Mouse (Mus musculus): ENCODE results near the gene 2900011O08Rik. TPM values are rescaled to one million over a fixed set of nuclear protein-coding genes. Genes with fewer than 3 reads are reported as not detected.
A peak's percentile ranks its signal among the peaks of the same experiment; 100 is the strongest.

2900011O08Rik gene
- 2.5 and 3.2 TPM in 2 replicates for polyA plus RNA-seq (2014; fragmentation: Nextera tagmentation; extraction: Ambion mirVana)

DNA sequence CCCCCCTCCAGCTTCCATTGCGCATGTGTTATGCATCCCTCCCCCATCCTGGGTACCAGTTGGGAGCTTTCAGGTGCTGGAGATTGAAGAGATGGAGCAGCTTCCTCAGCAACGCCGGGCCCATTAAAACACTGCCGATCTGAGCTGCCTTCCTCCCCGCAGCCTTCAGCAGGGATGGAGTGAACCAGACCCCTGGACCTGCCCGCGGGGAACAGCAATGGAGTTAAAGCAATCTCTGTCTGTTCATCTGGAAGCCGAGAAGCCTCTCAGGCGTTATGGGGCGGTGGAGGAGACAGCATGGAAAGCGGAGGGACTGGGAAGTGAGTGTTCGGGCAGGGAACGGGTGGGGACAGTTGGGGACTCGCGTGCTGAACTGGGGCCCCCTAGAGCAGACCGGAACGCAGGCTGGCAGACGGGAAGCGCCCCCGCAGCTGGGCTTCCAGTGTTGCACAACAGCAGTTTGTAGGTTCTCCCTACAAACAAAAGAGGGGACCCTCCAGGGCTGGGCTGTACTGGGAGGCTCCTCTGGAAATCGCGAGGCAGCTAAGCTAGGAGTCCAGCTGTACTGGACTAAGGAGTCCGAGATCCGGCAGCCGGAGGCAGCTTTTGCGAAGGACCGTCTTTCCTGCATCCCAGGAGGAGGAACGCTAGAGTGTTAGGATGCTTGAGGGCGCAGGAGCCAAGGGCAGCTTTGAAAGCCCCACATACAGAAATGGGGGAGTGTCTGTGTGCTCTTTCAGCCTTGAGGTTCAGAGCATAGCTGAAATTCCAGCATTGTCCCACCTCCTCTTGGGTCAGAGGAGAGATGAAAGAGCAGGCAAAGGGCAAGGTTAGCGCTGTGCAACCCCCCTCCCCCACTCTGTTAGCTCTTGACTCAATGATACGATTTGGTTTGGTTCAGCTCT, at the start of gene 2900011O08Rik, which contains the start of gene Ifitm7:
Gene 2900011O08Rik, plus strand, starts transcription at position 31 of the 905 bp plus-strand sequence.
Gene Ifitm7, minus strand, starts transcription at position 315 of the 905 bp plus-strand sequence.
- Histone ChIP-seq H3K9me3 (ENCODE audit: control insufficient read depth, low read depth, low read length) (no peaks in the 10 kb centered on the region), H3K4me2 (replicated peaks; ENCODE audit: low read depth, low read length) (peak within 1 kb of the TSS; percentile 84), H3K4me1 (ENCODE audit: control insufficient read depth, insufficient read depth, low read length) (no peaks in the 10 kb centered on the region), H3K27ac (ENCODE audit: low read length) (no peak within 1 kb of the TSS), H3K9ac (replicated peaks; ENCODE audit: low read depth, low read length) (peak within 1 kb of the TSS; percentile 34), H3K36me3 (ENCODE audit: control insufficient read depth, insufficient read depth, low read length) (no peaks in the 10 kb centered on the region), H3K27me3 (ENCODE audit: control insufficient read depth, insufficient read depth, low read length) (no peaks in the 10 kb centered on the region), H3K4me3 (ENCODE audit: low read depth, low read length) (peak within 1 kb of the TSS; percentile 36)
- peak; percentile 58; the same call in 1 of the 2 replicates for ATAC-seq (ENCODE audit: insufficient number of reproducible peaks, insufficient read depth, low FRiP score, low read depth)
- WGBS: 1% methylated on average over 31 of the region's 31 CpGs

DNA sequence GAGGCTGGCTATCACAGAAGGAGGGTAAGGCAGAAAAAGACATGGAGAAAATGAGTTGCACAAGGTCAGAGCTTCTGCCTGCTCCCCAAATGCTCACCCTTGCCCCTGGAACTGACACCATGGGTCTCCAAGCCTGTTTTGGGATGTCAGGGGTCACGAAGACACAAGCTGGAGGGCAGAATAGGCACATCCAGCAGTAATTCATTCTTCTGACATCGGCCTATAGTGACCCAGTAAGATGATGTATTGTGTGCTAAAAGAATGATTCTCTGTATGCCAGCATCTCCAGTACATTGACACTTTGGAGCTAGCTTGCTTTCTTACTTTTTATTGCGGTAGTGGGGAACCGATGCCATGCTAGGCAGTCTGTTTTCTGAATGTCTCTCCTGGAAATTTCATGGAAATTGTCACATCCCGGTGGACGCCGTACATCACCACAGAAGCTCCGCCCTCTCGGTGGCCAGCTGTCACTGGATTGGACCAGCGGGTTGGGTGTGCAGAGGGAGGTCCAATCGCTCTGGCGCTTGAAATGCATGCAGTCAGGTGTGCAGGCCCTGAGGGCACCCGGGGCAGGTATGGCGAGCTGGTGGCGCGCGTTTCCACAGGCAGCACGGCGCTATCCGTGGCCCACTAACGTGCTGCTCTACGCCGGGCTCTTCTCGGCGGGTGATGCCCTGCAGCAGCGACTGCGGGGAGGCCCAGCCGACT, 46.1 kb upstream of the 2900011O08Rik start:
- H3K4me2 ChIP-seq (replicated peaks; ENCODE audit: low read depth, low read length): peak overlapping the region; percentile 99
- peak overlapping the region; percentile 31 for H3K9ac ChIP-seq (replicated peaks; ENCODE audit: low read depth, low read length)
- WGBS: 5% methylated on average over 28 of the region's 28 CpGs
- H3K27me3 ChIP-seq (ENCODE audit: control insufficient read depth, insufficient read depth, low read length): no peaks in the 10 kb centered on the region
- H3K36me3 ChIP-seq (ENCODE audit: control insufficient read depth, insufficient read depth, low read length): no peaks in the 10 kb centered on the region
- no peak overlapping the region for H3K27ac ChIP-seq (ENCODE audit: low read length)
- H3K4me3 ChIP-seq (ENCODE audit: low read depth, low read length): peak overlapping the region; percentile 50
- no peaks in the 10 kb centered on the region for H3K4me1 ChIP-seq (ENCODE audit: control insufficient read depth, insufficient read depth, low read length)
- no peaks in the 10 kb centered on the region for H3K9me3 ChIP-seq (ENCODE audit: control insufficient read depth, low read depth, low read length)
- peak; percentile 92 for ATAC-seq (ENCODE audit: insufficient number of reproducible peaks, insufficient read depth, low FRiP score, low read depth)

DNA sequence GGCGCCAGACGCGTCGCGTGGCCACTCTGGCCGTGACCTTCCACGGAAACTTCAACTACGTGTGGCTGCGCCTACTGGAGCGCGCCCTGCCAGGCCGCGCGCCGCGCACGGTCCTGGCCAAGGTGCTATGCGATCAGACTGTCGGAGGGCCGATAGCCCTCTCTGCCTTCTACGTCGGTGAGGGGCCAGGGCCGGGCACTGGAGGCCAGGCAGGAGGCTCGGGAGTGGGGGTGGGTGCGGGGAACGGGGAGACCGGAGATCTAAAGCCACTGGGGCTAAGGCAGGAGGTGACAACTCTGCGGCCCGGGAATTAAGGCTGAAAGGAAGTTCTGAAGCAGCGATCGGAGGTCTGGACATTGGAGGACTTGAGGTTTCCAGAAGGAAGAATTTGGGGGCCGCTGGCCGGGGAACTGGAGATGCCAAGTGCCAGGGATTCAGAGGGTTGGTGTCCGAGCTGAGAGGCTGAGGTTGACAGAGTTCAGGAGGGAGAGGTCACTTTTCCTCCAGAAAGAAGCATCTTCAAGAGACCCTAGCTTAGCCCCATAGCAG, 45.5 kb upstream of the 2900011O08Rik start:
- Histone ChIP-seq H3K9ac (replicated peaks; ENCODE audit: low read depth, low read length) (peak overlapping the region; percentile 31), H3K9me3 (ENCODE audit: control insufficient read depth, low read depth, low read length) (no peaks in the 10 kb centered on the region), H3K4me3 (ENCODE audit: low read depth, low read length) (peak overlapping the region; percentile 50), H3K27ac (ENCODE audit: low read length) (no peak overlapping the region), H3K36me3 (ENCODE audit: control insufficient read depth, insufficient read depth, low read length) (no peaks in the 10 kb centered on the region), H3K4me2 (replicated peaks; ENCODE audit: low read depth, low read length) (peak overlapping the region; percentile 99), H3K4me1 (ENCODE audit: control insufficient read depth, insufficient read depth, low read length) (no peaks in the 10 kb centered on the region), H3K27me3 (ENCODE audit: control insufficient read depth, insufficient read depth, low read length) (no peaks in the 10 kb centered on the region)
- WGBS: 3% methylated on average over 34 of the region's 34 CpGs
- ATAC-seq (ENCODE audit: insufficient number of reproducible peaks, insufficient read depth, low FRiP score, low read depth): peak; percentile 74; the same call in 1 of the 2 replicates

- Histone ChIP-seq H3K27me3 (ENCODE audit: control insufficient read depth, insufficient read depth, low read length) (no peaks in the 10 kb centered on the region), H3K9me3 (ENCODE audit: control insufficient read depth, low read depth, low read length) (no peaks in the 10 kb centered on the region), H3K4me2 (replicated peaks; ENCODE audit: low read depth, low read length) (no peak overlapping the region), H3K9ac (replicated peaks; ENCODE audit: low read depth, low read length) (no peak overlapping the region), H3K4me3 (ENCODE audit: low read depth, low read length) (no peak overlapping the region), H3K36me3 (ENCODE audit: control insufficient read depth, insufficient read depth, low read length) (no peaks in the 10 kb centered on the region), H3K4me1 (ENCODE audit: control insufficient read depth, insufficient read depth, low read length) (no peaks in the 10 kb centered on the region), H3K27ac (ENCODE audit: low read length) (no peak overlapping the region)
- WGBS: 30% methylated on average over 4 of the region's 4 CpGs
- no peak for ATAC-seq (ENCODE audit: insufficient number of reproducible peaks, insufficient read depth, low FRiP score, low read depth)
Observed at GRCm38 (mm10) chr16:13944178-13944577, 42.2 kb upstream of the 2900011O08Rik start.

GRCm38 (mm10) chr16:13944752-13945151, 41.7 kb upstream of the 2900011O08Rik start:
- no peaks in the 10 kb centered on the region for H3K9me3 ChIP-seq (ENCODE audit: control insufficient read depth, low read depth, low read length)
- H3K27ac ChIP-seq (ENCODE audit: low read length): no peak overlapping the region
- H3K36me3 ChIP-seq (ENCODE audit: control insufficient read depth, insufficient read depth, low read length): no peaks in the 10 kb centered on the region
- H3K4me3 ChIP-seq (ENCODE audit: low read depth, low read length): no peak overlapping the region
- no peaks in the 10 kb centered on the region for H3K4me1 ChIP-seq (ENCODE audit: control insufficient read depth, insufficient read depth, low read length)
- ATAC-seq (ENCODE audit: insufficient number of reproducible peaks, insufficient read depth, low FRiP score, low read depth): no peak
- H3K27me3 ChIP-seq (ENCODE audit: control insufficient read depth, insufficient read depth, low read length): no peaks in the 10 kb centered on the region
- H3K4me2 ChIP-seq (replicated peaks; ENCODE audit: low read depth, low read length): no peak overlapping the region
- no peak overlapping the region for H3K9ac ChIP-seq (replicated peaks; ENCODE audit: low read depth, low read length)
- WGBS: 71% methylated on average over 5 of the region's 5 CpGs

- no peaks in the 10 kb centered on the region for H3K27me3 ChIP-seq (ENCODE audit: control insufficient read depth, insufficient read depth, low read length)
- H3K9me3 ChIP-seq (ENCODE audit: control insufficient read depth, low read depth, low read length): no peaks in the 10 kb centered on the region
- H3K4me2 ChIP-seq (replicated peaks; ENCODE audit: low read depth, low read length): no peak overlapping the region
- no peak overlapping the region for H3K4me3 ChIP-seq (ENCODE audit: low read depth, low read length)
- H3K4me1 ChIP-seq (ENCODE audit: control insufficient read depth, insufficient read depth, low read length): no peaks in the 10 kb centered on the region
- H3K27ac ChIP-seq (ENCODE audit: low read length): no peak overlapping the region
- H3K36me3 ChIP-seq (ENCODE audit: control insufficient read depth, insufficient read depth, low read length): no peaks in the 10 kb centered on the region
- no peak overlapping the region for H3K9ac ChIP-seq (replicated peaks; ENCODE audit: low read depth, low read length)
- ATAC-seq (ENCODE audit: insufficient number of reproducible peaks, insufficient read depth, low FRiP score, low read depth): no peak
- 73% methylated on average over 4 of the region's 4 CpGs for WGBS
Observed at GRCm38 (mm10) chr16:13945153-13945552, 41.3 kb upstream of the 2900011O08Rik start.

- no peaks in the 10 kb centered on the region for H3K4me1 ChIP-seq (ENCODE audit: control insufficient read depth, insufficient read depth, low read length)
- H3K4me2 ChIP-seq (replicated peaks; ENCODE audit: low read depth, low read length): no peak overlapping the region
- H3K9ac ChIP-seq (replicated peaks; ENCODE audit: low read depth, low read length): no peak overlapping the region
- no peaks in the 10 kb centered on the region for H3K36me3 ChIP-seq (ENCODE audit: control insufficient read depth, insufficient read depth, low read length)
- no peak for ATAC-seq (ENCODE audit: insufficient number of reproducible peaks, insufficient read depth, low FRiP score, low read depth)
- H3K27me3 ChIP-seq (ENCODE audit: control insufficient read depth, insufficient read depth, low read length): no peaks in the 10 kb centered on the region
- H3K27ac ChIP-seq (ENCODE audit: low read length): no peak overlapping the region
- 83% methylated on average over 1 of the region's 1 CpGs for WGBS
- H3K4me3 ChIP-seq (ENCODE audit: low read depth, low read length): no peak overlapping the region
- H3K9me3 ChIP-seq (ENCODE audit: control insufficient read depth, low read depth, low read length): no peaks in the 10 kb centered on the region
Observed at GRCm38 (mm10) chr16:13946306-13946705, 40.1 kb upstream of the 2900011O08Rik start.

- no peak overlapping the region for H3K4me2 ChIP-seq (replicated peaks; ENCODE audit: low read depth, low read length)
- no peaks in the 10 kb centered on the region for H3K4me1 ChIP-seq (ENCODE audit: control insufficient read depth, insufficient read depth, low read length)
- no peak overlapping the region for H3K27ac ChIP-seq (ENCODE audit: low read length)
- no peak overlapping the region for H3K4me3 ChIP-seq (ENCODE audit: low read depth, low read length)
- H3K9ac ChIP-seq (replicated peaks; ENCODE audit: low read depth, low read length): no peak overlapping the region
- H3K27me3 ChIP-seq (ENCODE audit: control insufficient read depth, insufficient read depth, low read length): no peaks in the 10 kb centered on the region
- H3K9me3 ChIP-seq (ENCODE audit: control insufficient read depth, low read depth, low read length): no peaks in the 10 kb centered on the region
- ATAC-seq (ENCODE audit: insufficient number of reproducible peaks, insufficient read depth, low FRiP score, low read depth): no peak
- 70% methylated on average over 3 of the region's 3 CpGs for WGBS
- H3K36me3 ChIP-seq (ENCODE audit: control insufficient read depth, insufficient read depth, low read length): no peaks in the 10 kb centered on the region
Observed at GRCm38 (mm10) chr16:13951245-13951644, 35.2 kb upstream of the 2900011O08Rik start.
